Mouse (Mus musculus) liver, embryonic 14.5 days (tissue): ENCODE measurements around the gene Cib2. TPM values are rescaled to one million over a fixed set of nuclear protein-coding genes. Genes with fewer than 3 reads are reported as not detected.

ENCODE experiments used
- ATAC-seq: fragments of 200-750 bp; cut with Nextera tagmentation; 2 replicates; pipeline ENCODE4 v1.8.0; 2017; ENCODE audit warnings: moderate number of reproducible peaks, mild to moderate bottlenecking, moderate library complexity; ENCODE audit not compliant: insufficient read depth
- DNase-seq, 3 experiments: peaks; one replicate each; pipeline ENCODE4 v3.0.0-alpha.2; 2012 to 2013; ENCODE audit warnings: low read depth in 3 of 3, low spot score in 3 of 3
- H3K27ac ChIP-seq: fragments of 300-500 bp; sonication (generic); 2 replicates; pipeline ENCODE4 v1.5.1; 2014; ENCODE audit warnings: moderate library complexity, mild to moderate bottlenecking, control low read depth, inconsistent platforms
- H3K27me3 ChIP-seq: fragments of 300-500 bp; sonication (generic); 2 replicates; pipeline ENCODE4 v1.6.1; 2014; ENCODE audit warnings: mild to moderate bottlenecking, low read length, moderate library complexity; ENCODE audit not compliant: control insufficient read depth, insufficient read depth
- H3K36me3 ChIP-seq: fragments of 300-500 bp; sonication (generic); replicated peaks from 2 replicates; pipeline ENCODE4 v1.6.1; 2014; ENCODE audit warnings: low read depth; ENCODE audit not compliant: control insufficient read depth, insufficient read depth
- H3K4me1 ChIP-seq, 2 experiments: fragments of 200-500 bp in 1 of 2; fragments of 300-500 bp in 1 of 2; sonication (generic) in 1 of 2; replicated peaks; 2 replicates each; pipeline ENCODE4 v1.6.1; 2012 to 2014; ENCODE audit warnings: antibody characterized with exemption in 1 of 2, inconsistent platforms in 1 of 2, low read length in 1 of 2; ENCODE audit not compliant: control insufficient read depth in 2 of 2, insufficient read depth in 2 of 2
- H3K4me2 ChIP-seq: fragments of 300-500 bp; sonication (generic); 2 replicates; pipeline ENCODE4 v1.6.1; 2014; ENCODE audit warnings: low read depth, mild to moderate bottlenecking, control low read depth, moderate library complexity
- H3K4me3 ChIP-seq, 2 experiments: fragments of 200-500 bp in 1 of 2; fragments of 300-500 bp in 1 of 2; sonication (generic) in 1 of 2; 2 replicates each; pipeline ENCODE4 v1.5.1; 2012 to 2014; ENCODE audit warnings: low read depth in 2 of 2, low read length in 2 of 2, mild to moderate bottlenecking in 2 of 2, control low read depth in 1 of 2, inconsistent platforms in 1 of 2, moderate library complexity in 1 of 2; ENCODE audit not compliant: insufficient read depth in 1 of 2
- H3K9ac ChIP-seq: fragments of 300-500 bp; sonication (generic); replicated peaks from 2 replicates; pipeline ENCODE4 v1.6.1; 2014; ENCODE audit warnings: mild to moderate bottlenecking, control low read depth, moderate library complexity
- H3K9me3 ChIP-seq: fragments of 300-500 bp; sonication (generic); 2 replicates; pipeline ENCODE4 v1.6.1; 2016; ENCODE audit warnings: low read length, mixed read lengths; ENCODE audit not compliant: control insufficient read depth
- CTCF ChIP-seq: IDR thresholded peaks from 2 replicates; pipeline ENCODE4 v1.5.1; 2016; ENCODE audit warnings: antibody characterized with exemption, low read depth, control low read depth
- EP300 ChIP-seq: IDR thresholded peaks from 2 replicates; pipeline ENCODE4 v1.6.1; 2016; ENCODE audit warnings: antibody characterized with exemption, low read depth
- WGBS: fragments of 180-500 bp; shearing (Covaris S2); extraction: QIAGEN DNeasy Blood & Tissue Kit; methylation state at CpG from one replicate; pipeline ENCODE4 v1.1.7; 2014; ENCODE audit not compliant: insufficient replicate concordance; 5-methylcytosine and 5-hydroxymethylcytosine counted together
- polyA plus RNA-seq, 2 experiments: library from polyadenylated mRNA; depleted of rRNA in 1 of 2; stranded (reverse) in 1 of 2; unstranded in 1 of 2; fragments of >200 nt; fragmentation: Nextera tagmentation in 1 of 2; extraction: Ambion mirVana in 1 of 2; gene quantifications; 2 replicates each; pipeline versions ENCODE4 v1.2.1 to v1.2.3; 2012 to 2014

Cib2 gene
- polyA plus RNA-seq, 2 experiments = 0.84 to 2.2 TPM

DNA sequence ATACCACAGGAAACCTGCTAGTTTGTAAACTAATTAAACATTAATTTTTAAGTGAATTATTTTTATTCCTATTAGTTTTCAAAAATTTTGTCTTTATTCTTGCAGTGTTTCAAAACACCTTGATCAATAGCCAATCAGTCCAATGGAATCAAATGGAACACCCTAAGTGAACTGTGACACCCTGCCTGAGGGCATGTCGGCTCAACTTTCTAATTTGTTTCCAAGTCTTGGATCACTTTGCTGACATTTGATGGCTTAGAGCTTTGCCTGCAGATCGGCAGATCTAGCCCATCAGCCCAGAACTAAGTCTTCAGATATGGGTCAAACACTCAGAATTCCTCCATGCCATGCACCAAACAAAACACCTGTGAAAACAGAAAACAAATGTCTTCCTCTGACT lies 44.0 kb downstream of the Cib2 start:
- H3K4me2 ChIP-seq = no peak overlapping the region
- H3K27ac ChIP-seq = no peak overlapping the region
- WGBS = 65% methylated on average over 2 of the region's 2 CpGs
- H3K9ac ChIP-seq = no peak overlapping the region
- DNase-seq = no peak
- H3K27me3 ChIP-seq = no peaks in the 10 kb centered on the region
- TF ChIP-seq EP300 = no peak
- no peak for TF ChIP-seq CTCF
- H3K4me1 ChIP-seq = no peaks in the 10 kb centered on the region
- no peaks in the 10 kb centered on the region for H3K9me3 ChIP-seq
- H3K4me3 ChIP-seq = no peak overlapping the region
- H3K36me3 ChIP-seq = no peaks in the 10 kb centered on the region
- ATAC-seq = no peak

DNA sequence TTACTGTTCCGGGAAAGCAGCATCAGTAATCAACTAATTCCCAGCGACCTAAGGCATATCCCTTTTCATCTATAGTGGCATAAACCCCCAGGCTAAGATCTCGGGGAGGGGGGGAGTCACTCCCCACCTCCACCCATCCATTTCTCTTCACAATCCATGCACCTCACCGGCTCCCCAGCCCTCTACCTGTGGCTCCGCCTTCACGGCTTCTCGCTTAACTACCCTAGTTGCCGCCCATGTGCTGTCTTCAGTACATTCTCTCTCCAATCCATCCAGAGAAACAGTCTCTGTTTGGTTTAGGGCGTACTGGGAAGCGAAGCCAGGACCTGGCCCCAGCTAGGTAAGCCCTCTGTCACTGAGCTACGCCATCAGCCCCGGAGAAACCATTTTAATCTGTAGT lies 57.1 kb downstream of the Cib2 start:
- peaks cover 26% of the 10 kb centered on the region for H3K27me3 ChIP-seq
- H3K4me1 ChIP-seq = 0 out of 4 replicates have a peak, but pooled peaks cover 0 to 2% of the 10 kb centered on the region in 2 experiments
- ATAC-seq (no peak), DNase-seq (no peak)
- peak overlapping the region; percentile 79 for H3K4me2 ChIP-seq
- H3K27ac ChIP-seq = no peak overlapping the region
- 17% methylated on average over 12 of the region's 12 CpGs for whole genome bisulfite sequencing
- no peak for TF ChIP-seq EP300
- no peak for TF ChIP-seq CTCF
- no peak overlapping the region for H3K4me3 ChIP-seq
- H3K36me3 ChIP-seq = no peaks in the 10 kb centered on the region
- H3K9me3 ChIP-seq = no peaks in the 10 kb centered on the region
- no peak overlapping the region for H3K9ac ChIP-seq

DNA sequence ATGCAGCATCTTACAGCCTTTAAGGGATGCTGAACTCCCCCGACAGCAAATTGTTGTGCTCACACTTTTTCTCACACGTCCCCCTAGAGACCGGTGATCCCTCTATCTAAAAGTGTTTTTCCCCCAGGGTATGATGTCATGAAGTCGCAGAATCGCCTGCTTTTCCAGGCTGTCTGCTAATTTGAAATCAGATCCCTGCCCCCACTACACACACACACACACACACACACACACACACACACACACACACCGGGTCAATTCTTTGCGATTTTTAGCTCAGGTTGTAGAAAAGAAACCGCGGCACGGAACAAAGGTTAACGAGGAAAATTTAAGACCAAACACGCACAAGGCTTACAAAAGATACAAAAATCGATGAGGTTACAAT lies 57.9 kb downstream of the Cib2 start:
- H3K27ac ChIP-seq = no peak overlapping the region
- 8% methylated on average over 13 of the region's 13 CpGs for WGBS
- H3K36me3 ChIP-seq = no peaks in the 10 kb centered on the region
- H3K4me1 ChIP-seq = 0 out of 4 replicates have a peak, but pooled peaks cover 0 to 2% of the 10 kb centered on the region in 2 experiments
- no peak for DNase-seq
- no peak for ATAC-seq
- H3K4me2 ChIP-seq = peak overlapping the region; percentile 79
- H3K9ac ChIP-seq = no peak overlapping the region
- H3K27me3 ChIP-seq = peaks cover 26% of the 10 kb centered on the region
- no peaks in the 10 kb centered on the region for H3K9me3 ChIP-seq
- TF ChIP-seq CTCF (no peak), EP300 (no peak)
- H3K4me3 ChIP-seq = peak overlapping the region; percentile 58 to 65

DNA sequence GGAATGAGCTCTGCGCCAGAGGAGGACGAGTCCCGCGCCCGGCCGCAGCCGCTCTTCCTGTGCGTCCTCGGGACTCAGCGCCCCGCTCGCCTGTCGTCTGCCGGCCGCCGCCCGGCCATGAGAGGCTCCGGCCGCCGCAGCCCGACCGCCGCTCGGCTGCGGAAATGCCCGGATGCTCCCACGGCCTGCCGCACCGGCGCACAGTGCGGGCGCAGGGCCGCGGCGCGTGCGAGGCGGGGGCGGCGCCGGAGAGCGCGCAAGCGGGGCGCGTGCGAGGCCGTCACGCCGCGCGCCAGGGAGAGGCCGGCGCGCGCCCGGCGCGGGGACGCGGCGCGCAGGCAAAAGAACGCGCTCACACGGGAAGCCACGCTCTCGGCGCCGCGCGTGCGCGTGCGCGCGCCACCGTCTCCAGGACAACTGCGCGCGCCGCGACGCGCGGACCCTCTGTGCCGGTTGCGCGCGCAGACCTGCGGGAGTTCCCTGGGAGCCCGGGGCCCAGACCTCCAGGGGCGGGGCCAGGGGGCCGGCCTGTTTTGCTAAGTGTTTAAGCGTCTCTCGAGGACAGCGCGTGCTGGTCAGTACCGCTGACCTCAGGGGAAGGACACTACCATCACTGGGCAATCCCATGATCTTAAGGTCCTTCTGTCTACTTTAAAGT lies 58.4 kb downstream of the Cib2 start, which contains the start of gene Dmxl2:
TSS of gene Dmxl2 (minus strand) at position 174 of the 658 bp plus-strand sequence.
- DNase-seq = peak; percentile 40 to 60 (median 50)
- Histone ChIP-seq H3K27me3 (peaks cover 26% of the 10 kb centered on the region), H3K4me2 (peak within 1 kb of the TSS; percentile 79), H3K4me3 (peak within 1 kb of the TSS; percentile 58 to 65), H3K9ac (no peak within 1 kb of the TSS; the same call in 1 of the 2 replicates), H3K36me3 (no peaks in the 10 kb centered on the region), H3K4me1 (0 out of 4 replicates have a peak, but pooled peaks cover 0 to 2% of the 10 kb centered on the region in 2 experiments), H3K9me3 (no peaks in the 10 kb centered on the region), H3K27ac (no peak within 1 kb of the TSS)
- peak; percentile 85 for ATAC-seq
- WGBS = under 1% methylated on average over 94 of the region's 99 CpGs
- TF ChIP-seq CTCF (no peak), EP300 (no peak)

DNA sequence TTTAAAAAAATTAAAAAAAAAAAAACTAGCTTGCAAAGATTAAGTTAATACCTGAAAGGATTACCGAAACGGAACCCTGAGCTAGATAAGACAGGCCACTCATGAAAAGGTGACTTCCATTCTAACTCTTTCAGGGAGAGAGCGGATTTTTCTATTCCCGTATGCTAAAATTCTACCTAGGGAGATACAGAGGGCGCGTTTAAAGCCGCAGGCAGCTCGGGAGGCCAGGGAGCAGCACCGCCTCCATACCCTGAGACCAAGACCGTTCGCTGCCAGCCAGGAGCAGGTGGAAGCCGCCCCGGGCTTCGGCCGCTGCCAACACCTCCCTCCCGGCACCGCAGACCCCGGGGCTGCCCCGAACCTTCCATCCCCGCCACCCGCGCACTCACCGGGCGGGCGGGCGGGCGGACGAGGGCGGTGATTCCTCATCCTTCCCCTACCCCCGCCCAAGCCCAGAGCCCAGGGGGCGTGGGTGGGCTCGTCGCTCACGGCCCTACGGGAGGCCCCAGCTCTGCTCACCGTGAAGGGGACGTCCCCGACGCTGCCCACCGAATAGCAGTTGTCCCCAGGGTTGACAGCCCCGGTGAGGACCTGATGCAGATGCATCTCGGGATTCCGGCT lies 59.1 kb downstream of the Cib2 start:
- WGBS = under 1% methylated on average over 43 of the region's 43 CpGs
- peak overlapping the region; percentile 79 for H3K4me2 ChIP-seq
- no peak for TF ChIP-seq EP300
- no peak for TF ChIP-seq CTCF
- peaks cover 26% of the 10 kb centered on the region for H3K27me3 ChIP-seq
- H3K36me3 ChIP-seq = no peaks in the 10 kb centered on the region
- H3K27ac ChIP-seq = no peak overlapping the region
- H3K4me3 ChIP-seq = peak overlapping the region; percentile 58 to 65
- H3K9me3 ChIP-seq = no peaks in the 10 kb centered on the region
- H3K9ac ChIP-seq = no peak overlapping the region; the same call in 1 of the 2 replicates
- H3K4me1 ChIP-seq = 0 out of 4 replicates have a peak, but pooled peaks cover 0 to 2% of the 10 kb centered on the region in 2 experiments
- ATAC-seq (peak; percentile 13; the same call in 1 of the 2 replicates), DNase-seq (no peak)
